Mouse (Mus musculus) MN1 (cell line): ENCODE measurements around the gene Specc1.
"Not testable (repeated sequence)": the region's sequence is repeated elsewhere in the genome, so short reads cannot be mapped to it uniquely, and the experiment has no call there.

Experiments
- DNase-seq: peaks from one replicate; pipeline ENCODE4 v3.0.0-alpha.2; 2016; ENCODE audit warnings: low spot score

The Specc1 gene

DNA sequence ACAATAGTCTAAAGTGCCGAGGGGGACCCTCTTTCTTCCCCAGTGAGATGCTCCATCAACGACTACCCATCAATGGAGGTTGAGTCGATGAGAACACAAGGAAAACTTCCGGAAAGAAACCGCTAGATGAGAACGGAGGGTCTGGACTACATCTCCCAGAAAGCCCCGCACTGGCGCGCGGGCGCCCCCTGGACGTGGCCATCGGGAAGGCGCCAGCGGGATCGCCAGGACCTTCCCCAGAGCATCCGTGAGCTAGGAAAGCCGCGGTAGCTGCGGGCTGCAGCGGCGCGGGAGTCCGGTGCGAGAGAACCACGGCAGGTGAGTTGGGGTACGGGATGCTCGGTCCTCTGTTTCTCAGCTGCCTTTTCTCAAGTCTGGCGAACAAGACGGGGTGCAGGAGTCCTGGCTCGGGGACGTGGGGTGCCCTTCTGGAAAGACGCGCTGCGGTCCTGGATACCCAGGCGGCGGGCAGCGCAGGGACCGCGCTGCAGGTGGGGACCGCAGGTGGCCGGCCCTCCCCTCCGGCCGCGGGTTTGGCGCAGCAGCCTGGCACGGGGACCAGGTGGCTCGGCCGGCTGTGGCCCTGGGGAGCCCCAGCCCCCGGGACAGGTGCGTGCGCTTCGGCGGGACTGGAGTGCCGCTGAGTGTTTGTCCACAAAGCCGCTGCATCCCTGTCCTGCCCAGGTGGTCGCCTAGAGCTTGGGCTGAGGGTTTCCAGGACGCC is at the start of gene Specc1:
Gene Specc1 (plus strand): TSS at position 192 of the 724 bp plus-strand sequence.
- DNase-seq, result peak; percentile 88

DNA sequence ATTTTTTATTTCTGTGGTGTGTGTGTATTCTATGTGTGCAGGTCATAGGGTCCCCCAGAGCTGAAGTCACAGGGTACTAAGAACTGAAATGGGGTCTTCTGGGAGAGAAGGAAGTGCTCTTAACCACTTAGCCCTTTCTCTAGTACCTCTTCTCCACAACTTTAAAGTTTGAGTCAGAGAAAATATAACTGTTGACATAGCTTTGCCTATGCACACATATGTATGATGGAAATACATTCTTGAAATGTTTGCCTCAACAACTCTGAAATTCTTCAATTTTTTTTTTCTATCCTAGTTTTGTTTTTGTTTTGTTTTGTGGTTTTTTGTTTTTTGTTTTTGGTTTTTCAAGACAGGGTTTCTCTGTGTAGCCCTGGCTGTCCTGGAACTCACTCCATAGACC is 48.2 kb upstream of the Specc1 start:
- no peak for DNase-seq

DNA sequence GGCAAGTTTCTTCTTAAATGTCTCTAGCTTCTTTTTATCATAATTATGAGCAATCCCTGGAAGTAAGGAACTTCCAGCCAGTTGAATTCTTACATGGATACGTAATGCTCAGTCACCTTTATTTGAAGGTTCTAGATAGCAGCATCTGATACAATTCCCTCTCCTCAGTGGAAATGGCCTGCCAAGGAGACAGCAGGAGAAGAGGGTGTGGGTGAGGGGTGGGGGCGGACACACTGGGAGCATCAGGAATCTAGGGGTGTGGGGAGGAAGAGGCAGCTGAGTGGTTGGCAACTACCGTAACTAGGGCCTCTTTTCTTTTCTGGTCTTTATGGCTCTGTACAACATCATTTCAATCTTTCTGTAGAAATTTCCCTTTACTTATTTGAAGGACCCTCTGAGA is 36.9 kb upstream of the Specc1 start:
- no peak for DNase-seq

DNA sequence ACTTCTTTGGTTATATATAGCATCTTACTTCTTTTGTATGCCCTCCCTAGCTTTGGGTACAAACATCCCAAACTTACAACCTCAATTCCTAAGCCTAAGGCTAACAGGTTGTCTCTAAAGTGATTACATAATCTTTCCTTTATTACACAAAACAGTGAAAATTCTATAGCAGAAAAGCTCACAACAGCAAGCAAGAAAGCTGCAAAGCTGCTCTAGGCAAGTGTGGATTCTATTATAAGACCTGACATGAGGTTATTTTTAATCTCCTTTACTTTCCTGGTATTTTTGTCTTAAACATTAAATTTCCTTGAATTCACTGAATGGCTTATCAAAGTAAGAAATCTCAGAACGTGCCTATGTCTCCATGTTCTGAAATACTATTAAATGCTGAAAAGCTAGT is 33.3 kb upstream of the Specc1 start:
- no peak for DNase-seq

DNA sequence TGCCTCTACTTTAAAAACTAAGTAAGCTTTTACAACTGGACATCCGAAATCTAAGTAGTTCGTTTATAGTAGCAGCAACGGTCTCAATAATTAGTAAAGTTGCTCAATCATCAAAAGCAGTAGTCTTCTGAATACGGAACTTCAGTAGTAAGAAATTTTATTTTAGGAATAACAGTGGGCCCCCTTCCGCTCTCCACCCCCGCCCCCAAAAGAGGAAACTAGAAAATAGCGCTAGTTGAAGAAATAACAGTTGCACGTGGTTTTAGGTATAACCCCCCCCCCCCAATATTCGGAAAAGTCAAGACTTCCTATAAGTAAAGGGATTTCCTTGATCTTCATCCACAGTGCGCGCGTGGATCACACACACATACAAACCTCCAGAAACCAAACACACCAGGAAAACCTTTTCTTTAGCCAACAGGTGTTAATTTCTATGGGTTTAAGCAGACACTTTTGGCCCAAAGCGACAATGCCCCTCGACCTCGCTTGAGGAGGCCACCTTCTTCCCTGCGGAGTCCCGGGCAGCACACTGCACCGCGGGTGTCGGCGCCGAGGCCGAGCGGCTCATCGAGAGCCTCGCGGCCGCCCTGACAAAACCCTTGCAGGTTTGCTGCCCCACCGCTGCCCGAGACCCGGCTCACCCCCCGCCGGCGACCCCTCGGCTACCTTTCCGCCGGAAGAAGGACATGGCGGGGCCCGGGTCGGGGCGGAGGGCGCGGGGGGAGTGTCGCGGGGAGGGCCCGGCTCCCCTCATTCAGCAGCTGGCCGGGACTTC is 27.1 kb upstream of the Specc1 start:
- no peak for DNase-seq

DNA sequence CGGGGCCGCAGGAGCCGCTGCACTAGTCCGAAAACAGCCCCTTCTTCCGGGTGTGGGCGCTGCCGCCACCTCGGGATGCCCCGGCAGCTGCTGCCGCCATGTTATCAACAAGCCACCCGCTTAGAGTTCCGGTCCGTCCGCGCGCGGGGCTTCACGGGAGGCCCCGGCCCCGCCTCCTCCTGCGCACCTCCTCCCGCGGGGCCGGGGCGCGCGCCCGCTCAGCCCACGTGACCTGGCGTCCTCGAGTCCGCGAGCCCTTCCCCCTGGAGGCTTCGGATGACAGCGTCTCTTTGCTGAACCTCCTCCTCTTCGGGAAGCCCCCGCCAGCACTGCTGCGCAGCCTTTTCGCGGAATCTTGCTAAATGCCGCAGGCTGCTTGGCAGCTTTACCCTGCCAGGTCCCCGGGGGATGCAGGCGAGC is 26.5 kb upstream of the Specc1 start, which contains the start of gene Akap10:
Gene Akap10 (minus strand): TSS at position 155 of the 420 bp plus-strand sequence.
- DNase-seq, result peak; percentile 95

DNA sequence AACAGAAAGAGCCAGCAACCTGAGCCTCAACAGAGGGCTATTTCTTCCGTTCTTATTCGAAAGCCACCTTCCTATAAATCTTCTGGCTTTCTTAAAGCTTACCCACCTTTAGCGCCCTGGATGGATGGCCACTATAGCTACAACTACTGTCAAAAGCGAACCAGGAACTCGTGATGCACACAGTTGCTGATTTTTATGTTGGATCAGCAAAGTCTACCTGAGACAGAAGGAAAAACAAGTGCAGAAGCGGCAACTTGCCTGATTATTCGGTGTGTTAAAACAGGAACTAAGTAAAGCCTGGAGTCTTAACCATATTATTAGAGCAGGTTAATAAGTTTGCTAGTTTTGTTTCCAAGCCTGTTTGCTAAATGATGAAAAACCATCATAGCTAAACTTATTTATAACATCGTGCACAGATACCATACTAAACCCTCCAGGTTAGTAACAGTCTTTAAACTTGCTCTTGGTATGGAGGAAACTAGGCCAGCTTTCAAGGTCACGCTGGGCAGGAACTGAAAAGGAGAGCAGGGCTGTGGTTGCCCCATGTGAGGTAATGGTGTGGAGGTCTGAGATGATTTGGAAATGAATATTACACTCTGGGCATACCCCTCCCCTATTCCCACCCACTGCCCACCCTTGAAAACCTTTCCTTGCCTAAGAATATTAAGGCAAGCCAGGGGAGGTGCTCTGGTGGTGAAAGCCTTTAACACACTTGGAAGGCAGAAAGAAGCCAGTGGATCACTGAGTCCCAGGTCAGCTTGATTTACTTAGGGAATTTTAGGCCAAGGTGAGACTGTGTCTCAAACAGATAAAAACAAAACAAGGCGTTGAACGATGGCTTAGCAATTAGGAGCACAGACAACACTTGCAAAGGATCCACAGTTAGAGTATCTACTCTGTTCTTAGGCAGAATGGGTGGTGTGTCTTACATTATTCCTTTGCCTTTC is 25.6 kb upstream of the Specc1 start:
- DNase-seq, result peak; percentile 20

DNA sequence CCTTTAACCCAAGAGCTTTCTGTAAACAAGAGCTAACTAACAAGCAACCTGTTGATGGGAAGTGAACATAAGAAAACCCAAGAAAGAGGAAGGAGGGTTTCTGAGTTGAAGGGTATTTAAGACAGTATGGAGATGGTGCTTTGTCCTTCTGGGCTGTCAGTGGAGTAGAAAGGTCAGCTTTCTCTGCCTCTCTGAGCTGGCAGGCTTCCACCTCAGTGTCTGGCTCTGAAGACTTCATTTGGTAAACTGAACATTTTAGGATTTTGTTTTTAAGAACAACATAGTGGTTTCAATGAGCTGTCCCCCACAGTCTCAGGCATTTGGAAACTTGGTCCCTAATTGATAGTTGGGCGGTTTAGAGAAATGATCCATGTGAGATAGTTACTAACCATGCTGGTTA is 18.8 kb upstream of the Specc1 start:
- DNase-seq, result no peak

DNA sequence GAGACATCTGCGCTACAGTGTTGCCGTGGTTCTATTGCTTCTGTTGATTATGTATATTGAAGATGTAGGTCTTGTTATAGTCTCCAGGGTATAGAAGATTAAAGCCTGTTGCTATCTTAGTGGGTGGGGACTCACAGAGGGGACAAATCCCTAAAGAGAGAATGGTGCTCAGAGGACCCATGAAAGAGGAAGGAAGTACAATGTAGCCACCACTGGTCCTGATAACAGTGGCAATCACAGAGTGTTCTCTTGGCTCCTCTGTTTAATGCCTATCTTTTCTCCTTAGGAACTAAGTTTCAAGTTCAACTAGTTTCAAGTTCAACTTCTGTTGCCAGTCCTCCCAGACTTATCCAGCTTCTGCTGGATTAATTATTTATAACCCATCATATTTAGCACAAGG is 13.7 kb upstream of the Specc1 start:
- no peak for DNase-seq

DNA sequence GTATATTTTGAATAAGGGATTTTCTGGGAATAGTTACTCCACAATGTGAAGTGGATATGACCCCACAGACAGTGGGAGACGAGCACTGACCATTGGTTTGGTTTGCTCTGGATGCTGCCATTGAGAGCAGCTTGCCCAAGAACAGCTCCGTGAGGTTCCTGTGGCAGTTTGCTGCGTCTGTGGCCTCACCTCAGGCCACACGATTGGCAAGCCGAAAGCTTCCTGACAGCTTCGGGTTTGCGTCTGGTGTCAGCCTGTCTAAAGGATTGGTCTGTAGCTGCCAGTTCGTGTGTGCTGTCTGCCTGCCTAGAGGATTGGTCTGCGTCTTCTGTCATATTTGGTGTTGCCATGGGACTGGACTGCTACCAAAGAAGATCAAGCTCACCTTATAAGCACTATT is 12.1 kb upstream of the Specc1 start:
- no peak for DNase-seq

DNA sequence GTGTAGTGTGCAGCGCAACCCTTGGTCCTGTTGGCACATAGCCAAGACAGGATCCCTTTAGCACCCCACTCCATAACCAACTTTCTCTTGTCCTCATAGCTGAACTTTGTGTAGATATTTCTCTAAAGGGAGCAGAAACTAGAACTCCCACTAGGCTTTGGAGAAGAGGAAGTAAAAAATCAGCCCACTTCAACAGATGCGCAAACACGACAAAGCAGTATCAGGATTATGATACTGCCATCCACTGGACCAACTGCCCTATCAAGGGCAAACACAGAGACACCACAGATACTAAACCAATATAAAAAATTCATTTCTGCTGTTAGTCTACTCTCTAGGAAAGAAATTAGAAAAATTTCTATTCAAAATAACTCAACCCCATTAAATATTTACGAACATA is 10.0 kb upstream of the Specc1 start:
- DNase-seq, result no peak

DNA sequence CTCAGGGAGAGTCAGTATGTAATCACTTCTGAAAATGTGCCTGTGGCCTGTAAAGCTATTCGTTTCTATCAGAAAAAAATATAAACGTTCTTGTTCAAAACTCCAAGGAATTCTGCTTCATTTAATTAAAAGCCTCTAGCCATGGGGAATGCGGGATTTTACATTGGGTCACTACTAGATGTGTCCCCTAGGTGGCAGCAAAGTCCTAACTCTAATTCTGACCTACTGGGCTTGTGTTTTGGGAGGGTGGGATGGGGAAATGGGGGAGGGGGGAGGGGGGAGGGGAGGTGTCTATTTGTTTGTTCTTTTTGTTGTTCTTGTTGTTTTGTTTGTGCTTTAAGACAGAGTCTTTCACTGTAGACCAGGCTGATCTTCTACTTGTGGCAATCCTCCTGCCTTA is 7.2 kb upstream of the Specc1 start:
- DNase-seq, result peak; percentile 60

DNA sequence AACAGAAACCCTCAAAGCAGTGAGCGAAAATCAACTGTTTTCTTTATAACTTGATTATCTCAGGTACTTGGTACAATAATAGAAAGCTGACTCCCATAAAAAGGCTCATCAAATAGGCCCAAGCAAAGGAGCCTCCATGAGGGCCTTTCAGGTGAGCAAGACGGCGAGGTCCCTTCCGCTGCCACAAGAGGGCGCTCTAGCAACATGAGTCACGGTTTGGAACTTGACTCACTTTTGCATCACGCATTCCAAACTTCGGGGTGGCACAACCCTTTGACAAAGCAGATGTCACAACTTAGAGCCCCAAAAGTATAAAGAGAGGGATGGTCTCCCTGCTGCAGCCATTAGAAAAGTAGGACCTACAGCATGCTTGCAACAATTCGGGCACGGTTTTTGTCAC is 5.9 kb upstream of the Specc1 start:
- DNase-seq, result peak; percentile 70

DNA sequence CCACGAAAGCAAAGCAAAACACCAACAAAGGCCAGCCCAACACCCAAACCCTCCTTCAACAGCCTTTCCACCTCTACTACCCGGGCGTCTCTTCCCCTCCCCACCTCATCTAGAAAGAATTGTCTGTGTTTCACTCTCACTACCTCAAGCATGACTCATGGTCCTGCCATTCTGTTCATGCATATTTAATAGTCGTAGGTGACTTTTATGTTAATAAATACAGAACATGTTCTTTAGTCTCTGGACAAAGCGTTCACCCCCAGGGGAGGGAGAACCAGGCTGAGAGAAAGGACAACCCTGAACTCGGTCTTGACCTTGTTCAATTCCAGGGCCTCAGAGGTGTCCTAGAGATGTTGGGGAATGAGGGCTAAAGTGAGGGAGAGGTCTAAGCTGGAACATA is 1.4 kb upstream of the Specc1 start:
- no peak for DNase-seq

DNA sequence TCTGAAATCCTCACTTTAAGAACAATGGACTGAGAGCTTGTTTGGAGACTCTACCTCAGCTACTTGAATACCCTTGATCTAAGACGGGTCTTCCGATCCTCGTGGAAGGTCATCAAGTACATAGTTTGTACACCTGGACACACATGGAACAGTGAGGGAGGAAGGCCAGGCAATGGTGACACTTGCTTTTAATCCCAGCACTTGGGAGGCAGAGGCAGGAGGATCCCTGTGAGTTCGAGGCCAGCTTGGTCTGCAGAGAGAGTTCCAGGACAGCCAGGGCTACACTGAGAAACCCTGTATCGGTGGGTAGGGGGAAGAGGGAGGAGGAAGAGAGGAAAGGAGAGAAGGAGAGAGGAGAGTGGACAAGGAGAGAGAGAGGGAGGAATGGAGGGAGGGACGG is 612 bp upstream of the Specc1 start:
- no peak for DNase-seq

DNA sequence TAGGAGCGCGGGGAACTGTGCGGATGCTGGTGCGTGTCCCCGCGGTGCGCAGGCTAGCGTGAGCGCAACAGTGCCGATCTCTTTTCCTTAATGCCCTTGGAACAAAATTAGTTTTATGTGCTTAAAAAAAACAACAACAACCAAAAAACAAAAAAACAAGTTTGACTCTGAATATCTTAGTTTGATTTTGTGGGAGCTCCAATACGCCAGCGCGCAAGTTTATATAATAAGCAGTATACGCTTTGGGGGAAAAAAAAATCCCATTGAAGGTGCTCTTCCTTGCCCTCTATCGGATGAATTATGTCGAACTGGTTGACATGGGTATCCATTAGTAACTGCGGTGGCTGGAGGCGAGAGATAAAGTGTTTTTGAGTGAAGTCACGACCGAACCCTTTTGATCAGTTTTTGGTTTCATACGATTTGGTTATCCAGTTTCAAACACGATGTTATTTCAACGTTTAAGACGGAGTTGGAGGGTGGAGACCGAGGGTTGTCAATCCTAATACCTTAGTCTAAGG is 792 bp downstream of the Specc1 start:
- peak; percentile 28 for DNase-seq

DNA sequence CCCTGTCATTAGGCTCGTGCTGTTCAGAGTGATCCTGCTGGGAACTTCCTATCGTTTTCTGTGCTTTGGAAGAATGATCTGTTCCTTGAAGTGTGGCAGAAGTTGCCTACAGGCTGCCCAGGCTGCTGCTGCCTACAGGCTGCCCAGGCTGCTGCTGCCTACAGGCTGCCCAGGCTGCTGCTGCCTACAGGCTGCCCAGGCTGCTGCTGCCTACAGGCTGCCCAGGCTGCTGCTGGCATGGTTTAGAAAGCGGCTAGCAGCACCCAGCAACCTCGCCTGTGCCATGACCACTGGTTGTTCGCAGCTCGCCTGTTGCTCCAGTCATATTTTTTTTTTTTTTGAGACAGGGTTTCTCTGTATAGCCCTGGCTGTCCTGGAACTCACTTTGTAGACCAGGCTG is 2.1 kb downstream of the Specc1 start:
- not testable (repeated sequence) for DNase-seq

DNA sequence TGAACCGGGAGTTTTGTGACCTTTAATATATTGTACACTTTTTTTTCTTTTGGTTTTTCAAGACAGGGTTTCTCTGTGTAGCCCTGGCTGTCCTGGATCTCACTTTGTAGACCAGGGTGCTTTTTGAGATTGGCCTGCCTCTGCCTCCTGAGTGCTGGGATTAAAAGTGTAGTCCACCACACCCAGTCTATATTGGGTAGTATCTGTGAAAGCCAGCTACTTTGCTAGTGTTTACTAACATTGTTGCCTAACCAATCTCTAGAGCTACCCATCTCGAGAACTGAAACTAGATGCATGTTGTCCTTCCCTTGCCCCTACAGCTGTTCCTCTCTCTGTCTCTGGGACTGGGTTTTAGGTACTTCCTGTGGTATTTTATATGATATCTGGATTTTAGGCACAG is 3.5 kb downstream of the Specc1 start:
- no peak for DNase-seq

DNA sequence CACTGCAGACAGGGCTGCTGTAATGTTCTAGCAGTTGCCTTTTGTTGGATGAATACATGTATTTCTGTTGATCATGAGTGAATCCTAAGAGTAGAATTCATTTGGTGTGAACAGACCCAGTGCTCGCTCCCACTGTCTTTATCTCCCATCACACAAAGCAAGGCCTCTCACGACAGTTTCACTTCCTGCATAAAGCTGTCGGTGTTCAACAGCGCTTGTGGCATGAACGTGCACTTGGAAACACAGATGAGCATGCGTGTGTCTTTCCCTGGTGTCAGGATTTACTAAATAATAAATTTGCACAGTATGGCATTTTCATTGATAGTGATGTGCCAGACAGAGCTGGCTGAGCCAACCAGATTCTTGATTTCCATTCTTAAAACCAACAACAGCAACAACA is 6.1 kb downstream of the Specc1 start:
- no peak for DNase-seq

DNA sequence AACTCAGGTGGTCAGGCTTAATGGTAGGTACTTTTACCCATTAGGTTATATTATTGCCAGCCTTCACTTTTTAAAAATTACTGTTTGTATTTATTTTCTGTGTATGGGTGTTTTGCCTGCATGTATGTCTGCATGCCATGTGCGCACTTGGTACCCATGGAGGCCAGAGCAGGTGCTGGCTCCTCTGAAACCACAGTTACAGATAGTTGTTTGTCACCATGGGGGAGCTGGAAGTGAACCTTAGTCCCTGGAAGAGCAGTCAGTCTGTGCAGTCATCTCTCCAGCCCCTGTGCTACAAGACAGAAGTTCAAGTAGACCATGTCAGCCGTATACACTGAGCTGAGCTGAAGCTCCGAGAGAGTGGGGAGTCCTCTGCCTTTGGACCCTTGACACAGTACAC is 6.6 kb downstream of the Specc1 start:
- no peak for DNase-seq

DNA sequence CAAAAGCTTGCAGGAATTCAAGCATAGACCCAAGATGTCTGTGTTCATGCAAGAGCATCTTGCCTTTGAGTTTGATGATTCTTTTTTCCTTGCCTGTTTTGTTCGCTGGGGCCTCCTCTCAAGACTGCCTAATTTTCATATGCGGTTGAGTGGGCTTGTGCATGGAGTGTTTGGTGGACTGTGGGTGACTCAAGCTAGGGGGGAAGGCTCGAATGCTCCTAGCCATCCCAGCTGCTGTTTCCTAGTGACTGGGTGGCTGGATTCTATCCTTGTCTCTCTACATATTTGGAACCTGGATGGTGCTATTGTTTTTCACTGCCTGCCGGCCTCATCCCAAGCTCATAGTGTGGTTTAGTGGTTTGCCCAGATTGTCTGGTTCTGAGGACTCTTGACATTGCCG is 8.0 kb downstream of the Specc1 start:
- no peak for DNase-seq

DNA sequence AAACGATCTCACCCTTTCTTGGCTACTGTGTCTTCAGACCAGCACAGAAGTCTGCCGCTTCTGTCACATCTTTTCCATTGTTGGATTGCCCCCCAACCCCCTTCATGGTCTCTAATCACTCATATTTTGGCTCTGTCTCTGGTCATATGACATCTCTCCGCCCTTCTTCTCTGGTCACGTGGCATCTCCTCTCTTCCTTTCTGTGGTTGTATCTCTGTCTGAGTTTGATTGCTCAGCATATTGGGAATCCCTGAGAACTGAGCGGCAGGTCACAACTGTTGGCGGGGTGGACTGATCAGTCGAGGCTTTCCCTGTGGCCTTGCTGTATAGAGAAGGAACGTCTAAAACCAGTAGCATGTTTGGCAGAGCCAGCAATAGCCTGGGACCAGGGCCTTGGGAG is 10.5 kb downstream of the Specc1 start:
- no peak for DNase-seq
